Mouse (Mus musculus) neural tube, embryonic 12.5 days (tissue): Measurements from ENCODE around the gene Prr5l. TPM values are rescaled to one million over a fixed set of nuclear protein-coding genes. Genes with fewer than 3 reads are reported as not detected.
"Not testable (repeated sequence)": the region's sequence is repeated elsewhere in the genome, so short reads cannot be mapped to it uniquely, and the experiment has no call there.

Experiments
- ATAC-seq: fragments of 200-750 bp; cut with Nextera tagmentation; 2 replicates; pipeline ENCODE4 v1.8.0; 2017; ENCODE audit warnings: low read depth, mild to moderate bottlenecking, moderate TSS enrichment, moderate library complexity; ENCODE audit not compliant: low FRiP score
- H3K27ac ChIP-seq: fragments of 300-500 bp; sonication (generic); 2 replicates; pipeline ENCODE4 v1.5.1; 2016
- H3K27me3 ChIP-seq: fragments of 300-500 bp; sonication (generic); replicated peaks from 2 replicates; pipeline ENCODE4 v1.6.1; 2016; ENCODE audit warnings: mild to moderate bottlenecking
- H3K36me3 ChIP-seq: fragments of 300-500 bp; sonication (generic); 2 replicates; pipeline ENCODE4 v1.6.1; 2016; ENCODE audit warnings: mild to moderate bottlenecking
- H3K4me1 ChIP-seq: fragments of 300-500 bp; sonication (generic); 2 replicates; pipeline ENCODE4 v1.6.1; 2016
- H3K4me2 ChIP-seq: fragments of 300-500 bp; sonication (generic); replicated peaks from 2 replicates; pipeline ENCODE4 v1.6.1; 2016; ENCODE audit warnings: mild to moderate bottlenecking
- H3K4me3 ChIP-seq: fragments of 300-500 bp; sonication (generic); 2 replicates; pipeline ENCODE4 v1.5.1; 2016
- H3K9ac ChIP-seq: fragments of 300-500 bp; sonication (generic); 2 replicates; pipeline ENCODE4 v1.6.1; 2016; ENCODE audit warnings: mild to moderate bottlenecking
- H3K9me3 ChIP-seq: fragments of 300-500 bp; sonication (generic); 2 replicates; pipeline ENCODE4 v1.6.1; 2016; ENCODE audit warnings: mild to moderate bottlenecking
- WGBS: fragments of 180-500 bp; shearing (Covaris S2); methylation state at CpG from one replicate; pipeline ENCODE4 v1.1.7; 2016; 5-methylcytosine and 5-hydroxymethylcytosine counted together
- polyA plus RNA-seq: library from polyadenylated mRNA; unstranded; fragments of >200 nt; fragmentation: Nextera tagmentation; extraction: Ambion mirVana; gene quantifications from 2 replicates; pipeline ENCODE4 v1.2.1, GENCODE M21; 2016

Prr5l gene
- polyA plus RNA-seq, 1 experiment from 2014 or later = 9.4 TPM

- Histone ChIP-seq H3K4me3 (no peak overlapping the region), H3K9me3 (no peaks in the 10 kb centered on the region), H3K9ac (no peak overlapping the region), H3K4me2 (no peak overlapping the region), H3K36me3 (no peaks in the 10 kb centered on the region), H3K4me1 (peaks cover 14% of the 10 kb centered on the region), H3K27ac (no peak overlapping the region), H3K27me3 (no peaks in the 10 kb centered on the region)
- ATAC-seq = no peak
- WGBS = 35% methylated on average over 4 of the region's 4 CpGs
Measured at GRCm38 (mm10) chr2:101751236-101751922, 131.4 kb downstream of the Prr5l start.

- 91% methylated on average over 7 of the region's 7 CpGs for WGBS
- no peak overlapping the region for H3K27ac ChIP-seq
- H3K4me1 ChIP-seq = no peaks in the 10 kb centered on the region
- no peaks in the 10 kb centered on the region for H3K36me3 ChIP-seq
- H3K27me3 ChIP-seq = no peaks in the 10 kb centered on the region
- H3K9ac ChIP-seq = no peak overlapping the region
- no peak overlapping the region for H3K4me2 ChIP-seq
- no peaks in the 10 kb centered on the region for H3K9me3 ChIP-seq
- no peak for ATAC-seq
- H3K4me3 ChIP-seq = no peak overlapping the region
Measured at GRCm38 (mm10) chr2:101746537-101746936, 136.3 kb downstream of the Prr5l start.

GRCm38 (mm10) chr2:101745656-101746055, 137.2 kb downstream of the Prr5l start:
- H3K4me1 ChIP-seq, ATAC-seq, H3K36me3 ChIP-seq, H3K9me3 ChIP-seq, H3K27me3 ChIP-seq, H3K27ac ChIP-seq, H3K4me2 ChIP-seq, H3K4me3 ChIP-seq, H3K9ac ChIP-seq: not testable (repeated sequence)
- 100% methylated on average over 2 of the region's 2 CpGs for WGBS

GRCm38 (mm10) chr2:101742072-101742860, 140.6 kb downstream of the Prr5l start:
- WGBS = 72% methylated on average over 7 of the region's 7 CpGs

GRCm38 (mm10) chr2:101741653-101742052, 141.2 kb downstream of the Prr5l start:
- Histone ChIP-seq H3K4me3 (no peak overlapping the region), H3K4me2 (no peak overlapping the region), H3K4me1 (no peaks in the 10 kb centered on the region), H3K27ac (no peak overlapping the region), H3K9me3 (no peaks in the 10 kb centered on the region), H3K36me3 (no peaks in the 10 kb centered on the region), H3K27me3 (no peaks in the 10 kb centered on the region), H3K9ac (no peak overlapping the region)
- 86% methylated on average over 8 of the region's 8 CpGs for WGBS
- ATAC-seq = no peak

More at GRCm38 (mm10) chr2:101742072-101742860, 140.6 kb downstream of the Prr5l start:
- no peak overlapping the region for H3K4me3 ChIP-seq
- no peaks in the 10 kb centered on the region for H3K9me3 ChIP-seq
- no peaks in the 10 kb centered on the region for H3K4me1 ChIP-seq
- H3K27me3 ChIP-seq = no peaks in the 10 kb centered on the region
- H3K36me3 ChIP-seq = no peaks in the 10 kb centered on the region
- no peak for ATAC-seq
- no peak overlapping the region for H3K9ac ChIP-seq
- no peak overlapping the region for H3K4me2 ChIP-seq
- H3K27ac ChIP-seq = no peak overlapping the region

- H3K27me3 ChIP-seq = no peaks in the 10 kb centered on the region
- no peaks in the 10 kb centered on the region for H3K4me1 ChIP-seq
- H3K36me3 ChIP-seq = no peaks in the 10 kb centered on the region
- no peak overlapping the region for H3K4me3 ChIP-seq
- no peak overlapping the region for H3K9ac ChIP-seq
- H3K27ac ChIP-seq = no peak overlapping the region
- ATAC-seq = no peak
- H3K9me3 ChIP-seq = no peaks in the 10 kb centered on the region
- H3K4me2 ChIP-seq = no peak overlapping the region
- WGBS = 80% methylated on average over 5 of the region's 5 CpGs
Measured at GRCm38 (mm10) chr2:101739914-101740313, 142.9 kb downstream of the Prr5l start.

GRCm38 (mm10) chr2:101733564-101733963, 149.3 kb downstream of the Prr5l start:
- no peaks in the 10 kb centered on the region for H3K27me3 ChIP-seq
- H3K4me3 ChIP-seq = no peak overlapping the region
- H3K27ac ChIP-seq = no peak overlapping the region
- 84% methylated on average over 3 of the region's 3 CpGs for WGBS
- H3K9me3 ChIP-seq = no peaks in the 10 kb centered on the region
- H3K4me2 ChIP-seq = no peak overlapping the region
- no peak overlapping the region for H3K9ac ChIP-seq
- no peaks in the 10 kb centered on the region for H3K36me3 ChIP-seq
- no peaks in the 10 kb centered on the region for H3K4me1 ChIP-seq
- ATAC-seq = no peak

- 94% methylated on average over 10 of the region's 10 CpGs for WGBS
- Histone ChIP-seq H3K4me2 (no peak overlapping the region), H3K9ac (no peak overlapping the region), H3K9me3 (no peaks in the 10 kb centered on the region), H3K4me1 (no peaks in the 10 kb centered on the region), H3K36me3 (no peaks in the 10 kb centered on the region), H3K27me3 (no peaks in the 10 kb centered on the region), H3K27ac (no peak overlapping the region), H3K4me3 (no peak overlapping the region)
- no peak for ATAC-seq
Measured at GRCm38 (mm10) chr2:101732777-101733210, 150.0 kb downstream of the Prr5l start.

GRCm38 (mm10) chr2:101730972-101731371, 151.9 kb downstream of the Prr5l start:
- Histone ChIP-seq H3K27ac (no peak overlapping the region), H3K36me3 (no peaks in the 10 kb centered on the region), H3K9ac (no peak overlapping the region), H3K9me3 (no peaks in the 10 kb centered on the region), H3K4me2 (no peak overlapping the region), H3K27me3 (no peaks in the 10 kb centered on the region), H3K4me3 (no peak overlapping the region), H3K4me1 (no peaks in the 10 kb centered on the region)
- no peak for ATAC-seq

- Histone ChIP-seq H3K9me3 (no peaks in the 10 kb centered on the region), H3K9ac (no peak overlapping the region), H3K27me3 (no peaks in the 10 kb centered on the region), H3K4me3 (no peak overlapping the region), H3K27ac (no peak overlapping the region), H3K4me2 (no peak overlapping the region), H3K36me3 (no peaks in the 10 kb centered on the region), H3K4me1 (no peaks in the 10 kb centered on the region)
- WGBS = 50% methylated on average over 1 of the region's 1 CpGs
- ATAC-seq = no peak
Measured at GRCm38 (mm10) chr2:101729472-101729871, 153.4 kb downstream of the Prr5l start.

- H3K4me3 ChIP-seq = no peak overlapping the region
- H3K27ac ChIP-seq = no peak overlapping the region
- no peaks in the 10 kb centered on the region for H3K9me3 ChIP-seq
- H3K4me1 ChIP-seq = peaks cover 9% of the 10 kb centered on the region
- ATAC-seq = no peak
- H3K36me3 ChIP-seq = no peaks in the 10 kb centered on the region
- no peak overlapping the region for H3K9ac ChIP-seq
- no peak overlapping the region for H3K4me2 ChIP-seq
- no peaks in the 10 kb centered on the region for H3K27me3 ChIP-seq
Measured at GRCm38 (mm10) chr2:101727787-101728186, 155.0 kb downstream of the Prr5l start.

- H3K27me3 ChIP-seq = no peaks in the 10 kb centered on the region
- no peak overlapping the region for H3K4me2 ChIP-seq
- no peak overlapping the region for H3K4me3 ChIP-seq
- H3K9me3 ChIP-seq = no peaks in the 10 kb centered on the region
- 0 out of 2 replicates have a peak, but pooled peaks have one; percentile 30 for ATAC-seq
- no peak overlapping the region for H3K9ac ChIP-seq
- WGBS = 39% methylated on average over 10 of the region's 10 CpGs
- H3K36me3 ChIP-seq = no peaks in the 10 kb centered on the region
- H3K27ac ChIP-seq = 0 out of 2 replicates have a peak overlapping the region, but pooled peaks have one; percentile 43
- peaks cover 15% of the 10 kb centered on the region for H3K4me1 ChIP-seq
Measured at GRCm38 (mm10) chr2:101723333-101723881, 159.4 kb downstream of the Prr5l start.
